Mouse (Mus musculus) liver, embryonic 16.5 days (tissue): Measurements from ENCODE around the gene Fer. TPM values are rescaled to one million over a fixed set of nuclear protein-coding genes. Genes with fewer than 3 reads are reported as not detected.

Experiments used
- ATAC-seq: fragments of 200-750 bp; cut with Nextera tagmentation; 2 replicates; pipeline ENCODE4 v1.8.0; 2017; ENCODE audit warnings: low read depth, mild to moderate bottlenecking, moderate number of reproducible peaks, moderate library complexity
- H3K27ac ChIP-seq: fragments of 300-500 bp; sonication (generic); 2 replicates; pipeline ENCODE4 v1.5.1; 2014; ENCODE audit warnings: mild to moderate bottlenecking, low read length
- H3K27me3 ChIP-seq: fragments of 300-500 bp; sonication (generic); 2 replicates; pipeline ENCODE4 v1.6.1; 2014; ENCODE audit warnings: low read depth, low read length, mixed read lengths; ENCODE audit not compliant: control insufficient read depth, insufficient read depth
- H3K36me3 ChIP-seq: fragments of 300-500 bp; sonication (generic); 2 replicates; pipeline ENCODE4 v1.6.1; 2014; ENCODE audit warnings: mild to moderate bottlenecking; ENCODE audit not compliant: control insufficient read depth, insufficient read depth
- H3K4me1 ChIP-seq: fragments of 300-500 bp; sonication (generic); 2 replicates; pipeline ENCODE4 v1.6.1; 2014; ENCODE audit warnings: low read depth, low read length, mixed read lengths; ENCODE audit not compliant: control insufficient read depth
- H3K4me2 ChIP-seq: fragments of 300-500 bp; sonication (generic); 2 replicates; pipeline ENCODE4 v1.6.1; 2014; ENCODE audit warnings: low read depth, low read length, mixed read lengths
- H3K4me3 ChIP-seq: fragments of 300-500 bp; sonication (generic); 2 replicates; pipeline ENCODE4 v1.5.1; 2014; ENCODE audit warnings: low read depth, mild to moderate bottlenecking, low read length
- H3K9ac ChIP-seq: fragments of 300-500 bp; sonication (generic); 2 replicates; pipeline ENCODE4 v1.6.1; 2014; ENCODE audit warnings: low read depth, low read length
- H3K9me3 ChIP-seq: fragments of 300-500 bp; sonication (generic); replicated peaks from 2 replicates; pipeline ENCODE4 v1.6.1; 2016; ENCODE audit warnings: low read length; ENCODE audit not compliant: control insufficient read depth
- WGBS: fragments of 180-500 bp; shearing (Covaris S2); extraction: QIAGEN DNeasy Blood & Tissue Kit; methylation state at CpG from one replicate; pipeline ENCODE4 v1.1.7; 2014; ENCODE audit not compliant: insufficient replicate concordance; 5-methylcytosine and 5-hydroxymethylcytosine counted together
- polyA plus RNA-seq: library from polyadenylated mRNA; unstranded; fragments of >200 nt; fragmentation: Nextera tagmentation; extraction: Ambion mirVana; gene quantifications from 2 replicates; pipeline ENCODE4 v1.2.1, GENCODE M21; 2015

Gene Fer
- polyA plus RNA-seq, 1 experiment from 2014 or later = 7.6 TPM

- Histone ChIP-seq H3K4me3 (no peak overlapping the region), H3K9ac (no peak overlapping the region), H3K4me2 (no peak overlapping the region), H3K9me3 (no peaks in the 10 kb centered on the region), H3K27me3 (no peaks in the 10 kb centered on the region), H3K27ac (no peak overlapping the region), H3K4me1 (no peaks in the 10 kb centered on the region), H3K36me3 (no peaks in the 10 kb centered on the region)
- ATAC-seq = no peak
Observed at GRCm38 (mm10) chr17:63890611-63891010, 27.7 kb downstream of the Fer start.

DNA sequence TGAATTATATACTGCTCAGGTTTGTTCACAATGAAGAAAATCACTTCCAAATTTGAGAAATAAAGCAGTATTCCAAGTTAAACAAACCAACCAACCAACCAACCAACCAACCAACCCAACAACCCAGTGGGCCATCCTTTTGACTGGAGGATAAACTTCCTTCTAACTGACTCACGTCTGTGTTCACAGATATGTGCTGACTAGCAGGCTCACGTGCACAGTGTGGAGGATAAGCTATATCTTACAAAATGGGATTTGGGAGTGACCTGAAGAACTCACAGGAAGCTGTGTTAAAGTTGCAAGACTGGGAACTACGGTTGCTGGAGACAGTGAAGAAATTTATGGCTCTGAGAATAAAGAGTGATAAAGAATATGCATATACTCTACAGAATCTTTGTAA, 33.0 kb downstream of the Fer start:
- no peak overlapping the region for H3K9ac ChIP-seq
- no peaks in the 10 kb centered on the region for H3K4me1 ChIP-seq
- WGBS = 23% methylated on average over 3 of the region's 3 CpGs
- H3K36me3 ChIP-seq = no peaks in the 10 kb centered on the region
- no peak overlapping the region for H3K4me2 ChIP-seq
- no peaks in the 10 kb centered on the region for H3K27me3 ChIP-seq
- H3K9me3 ChIP-seq = no peaks in the 10 kb centered on the region
- H3K4me3 ChIP-seq = no peak overlapping the region
- H3K27ac ChIP-seq = no peak overlapping the region
- ATAC-seq = no peak

GRCm38 (mm10) chr17:63897050-63897449, 34.2 kb downstream of the Fer start:
- Histone ChIP-seq H3K9me3 (no peaks in the 10 kb centered on the region), H3K4me3 (no peak overlapping the region), H3K27ac (no peak overlapping the region), H3K4me2 (no peak overlapping the region), H3K4me1 (no peaks in the 10 kb centered on the region), H3K9ac (no peak overlapping the region), H3K36me3 (no peaks in the 10 kb centered on the region), H3K27me3 (no peaks in the 10 kb centered on the region)
- ATAC-seq = no peak
- WGBS = 54% methylated on average over 7 of the region's 7 CpGs

DNA sequence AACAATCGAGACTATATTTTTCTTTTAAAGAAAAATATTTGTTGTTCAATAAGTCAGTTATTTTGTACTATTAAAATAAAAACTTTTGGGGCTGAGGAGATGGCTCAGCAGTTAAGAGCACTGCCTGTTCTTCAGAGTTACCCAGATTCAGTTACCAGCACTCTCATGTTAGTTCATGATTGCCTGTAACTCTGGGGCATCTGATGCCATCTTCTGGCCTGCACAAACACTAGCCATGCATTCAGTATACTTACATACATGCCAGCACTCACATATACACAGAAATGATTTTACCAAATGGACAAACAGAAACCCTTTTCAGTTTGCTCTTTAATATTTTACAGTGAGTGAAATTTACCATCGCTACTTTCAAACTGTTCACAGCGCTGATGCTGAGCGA, 46.4 kb downstream of the Fer start:
- no peaks in the 10 kb centered on the region for H3K27me3 ChIP-seq
- no peak overlapping the region for H3K27ac ChIP-seq
- H3K4me3 ChIP-seq = no peak overlapping the region
- H3K4me2 ChIP-seq = no peak overlapping the region
- no peaks in the 10 kb centered on the region for H3K9me3 ChIP-seq
- no peaks in the 10 kb centered on the region for H3K4me1 ChIP-seq
- no peak overlapping the region for H3K9ac ChIP-seq
- H3K36me3 ChIP-seq = no peaks in the 10 kb centered on the region
- WGBS = 80% methylated on average over 4 of the region's 4 CpGs
- ATAC-seq = no peak

DNA sequence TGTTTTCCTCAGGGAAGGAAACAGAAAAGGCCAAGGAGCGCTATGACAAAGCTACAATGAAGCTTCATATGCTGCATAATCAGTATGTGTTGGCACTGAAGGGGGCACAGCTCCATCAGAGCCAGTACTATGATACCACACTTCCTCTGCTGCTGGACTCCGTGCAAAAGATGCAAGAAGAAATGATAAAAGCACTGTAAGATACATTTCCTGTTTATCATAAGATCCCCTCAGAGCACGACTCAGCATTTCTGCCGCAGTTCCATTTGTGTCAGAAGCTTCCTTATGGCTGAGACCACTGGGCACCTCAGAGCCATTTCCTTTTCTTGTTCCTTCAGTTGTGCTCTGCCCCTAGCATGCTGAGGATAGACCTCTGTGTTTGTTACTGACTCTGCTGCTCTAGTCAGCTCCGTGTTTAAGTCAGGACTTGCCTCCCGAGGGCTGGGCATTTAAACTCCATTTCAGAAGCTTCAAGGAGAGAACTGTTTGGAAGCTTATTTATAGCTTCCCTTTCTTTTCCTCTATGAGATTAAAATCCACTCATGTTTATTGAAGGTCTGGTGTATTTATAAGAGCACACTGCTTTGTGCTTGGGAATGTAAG, 58.8 kb downstream of the Fer start:
- no peaks in the 10 kb centered on the region for H3K36me3 ChIP-seq
- peak; percentile 60 for ATAC-seq
- 23% methylated on average over 6 of the region's 6 CpGs for WGBS
- H3K4me2 ChIP-seq = no peak overlapping the region
- H3K4me3 ChIP-seq = no peak overlapping the region
- H3K4me1 ChIP-seq = no peaks in the 10 kb centered on the region; the same call in 1 of the 2 replicates
- no peaks in the 10 kb centered on the region for H3K9me3 ChIP-seq
- no peaks in the 10 kb centered on the region for H3K27me3 ChIP-seq
- no peak overlapping the region for H3K9ac ChIP-seq
- peak overlapping the region; percentile 64 for H3K27ac ChIP-seq

DNA sequence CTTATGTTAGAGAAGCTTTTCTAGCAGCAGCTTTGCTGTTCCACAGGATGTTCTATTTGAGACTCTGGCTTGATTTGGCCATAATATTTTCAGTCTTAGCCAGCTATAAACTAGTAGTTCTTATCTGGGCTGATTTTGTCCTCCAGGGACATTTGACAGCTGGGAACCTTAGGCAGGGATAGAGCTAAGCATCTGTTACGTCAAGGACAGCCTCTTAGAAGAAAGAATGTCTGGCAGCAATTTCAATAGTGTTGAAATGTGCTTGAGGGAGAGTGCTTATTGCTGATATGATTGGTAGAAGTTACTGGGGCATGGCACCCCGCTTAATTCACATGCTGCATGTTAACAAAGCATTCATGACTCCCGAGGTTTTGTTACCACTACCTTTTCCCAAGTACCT, 62.7 kb downstream of the Fer start:
- H3K9me3 ChIP-seq = no peaks in the 10 kb centered on the region
- no peak overlapping the region for H3K27ac ChIP-seq
- H3K4me1 ChIP-seq = no peaks in the 10 kb centered on the region; the same call in 1 of the 2 replicates
- no peak overlapping the region for H3K9ac ChIP-seq
- H3K36me3 ChIP-seq = no peaks in the 10 kb centered on the region
- no peak overlapping the region for H3K4me2 ChIP-seq
- H3K4me3 ChIP-seq = no peak overlapping the region
- no peak for ATAC-seq
- H3K27me3 ChIP-seq = no peaks in the 10 kb centered on the region
- WGBS = 65% methylated on average over 3 of the region's 3 CpGs

DNA sequence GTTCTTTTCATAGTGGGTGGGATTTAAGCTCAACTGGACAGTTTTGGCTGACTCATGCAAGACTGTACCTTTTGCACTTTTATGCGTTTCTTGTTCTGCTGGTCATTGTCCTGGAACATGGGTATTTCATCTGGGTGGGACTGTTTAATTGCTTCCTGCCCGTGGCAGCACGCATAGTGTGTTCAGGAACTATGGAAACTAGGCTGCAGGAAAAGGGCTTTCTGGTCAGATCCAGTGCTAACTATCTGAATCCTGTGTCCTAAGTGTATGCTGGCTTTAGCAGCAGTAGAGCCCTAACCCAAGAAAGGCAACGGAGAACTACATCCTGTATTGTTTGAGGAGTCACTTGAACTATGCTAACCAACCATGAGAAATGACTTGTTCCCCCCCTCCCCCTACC, 67.8 kb downstream of the Fer start:
- Histone ChIP-seq H3K9me3 (no peaks in the 10 kb centered on the region), H3K4me2 (no peak overlapping the region), H3K4me3 (no peak overlapping the region), H3K27me3 (no peaks in the 10 kb centered on the region), H3K27ac (no peak overlapping the region), H3K36me3 (no peaks in the 10 kb centered on the region), H3K9ac (no peak overlapping the region), H3K4me1 (no peaks in the 10 kb centered on the region)
- 53% methylated on average over 4 of the region's 4 CpGs for WGBS
- ATAC-seq = 0 out of 2 replicates have a peak, but pooled peaks have one; percentile 3

DNA sequence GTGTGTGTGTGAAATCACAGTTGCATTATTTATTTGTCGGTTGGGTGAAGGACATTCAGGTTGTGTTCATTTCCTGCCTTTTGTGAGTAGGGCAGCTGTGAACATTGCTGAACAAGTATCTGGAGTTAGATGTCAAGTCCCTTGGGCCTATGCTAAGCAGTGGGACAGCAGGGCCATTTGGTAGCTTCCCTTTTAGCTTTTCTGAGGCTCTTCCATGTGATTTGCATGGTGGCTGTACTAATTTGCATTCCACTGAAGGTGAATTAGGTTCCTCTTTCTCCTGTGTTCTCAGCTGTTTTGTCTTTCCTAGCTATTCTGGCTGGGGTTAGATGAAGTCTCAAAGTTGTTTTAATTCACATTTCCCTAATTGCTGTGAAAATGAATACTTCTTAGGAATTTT, 68.7 kb downstream of the Fer start:
- WGBS = 53% methylated on average over 1 of the region's 1 CpGs
- H3K9ac ChIP-seq = no peak overlapping the region
- no peak overlapping the region for H3K4me2 ChIP-seq
- H3K27ac ChIP-seq = no peak overlapping the region
- no peaks in the 10 kb centered on the region for H3K36me3 ChIP-seq
- H3K27me3 ChIP-seq = no peaks in the 10 kb centered on the region
- H3K4me1 ChIP-seq = no peaks in the 10 kb centered on the region
- H3K4me3 ChIP-seq = no peak overlapping the region
- ATAC-seq = no peak
- no peaks in the 10 kb centered on the region for H3K9me3 ChIP-seq

- H3K27me3 ChIP-seq = no peaks in the 10 kb centered on the region
- WGBS = 77% methylated on average over 2 of the region's 2 CpGs
Observed at GRCm38 (mm10) chr17:63935408-63935807, 72.5 kb downstream of the Fer start.

More at GRCm38 (mm10) chr17:63935408-63935807, 72.5 kb downstream of the Fer start:
- H3K9me3 ChIP-seq = no peaks in the 10 kb centered on the region
- no peak overlapping the region for H3K9ac ChIP-seq
- no peak overlapping the region for H3K27ac ChIP-seq
- H3K4me3 ChIP-seq = no peak overlapping the region
- ATAC-seq = no peak
- H3K4me1 ChIP-seq = no peaks in the 10 kb centered on the region
- H3K4me2 ChIP-seq = no peak overlapping the region
- H3K36me3 ChIP-seq = no peaks in the 10 kb centered on the region
